Mouse (Mus musculus) MEL (cell line): ENCODE measurements around the gene Map7d3. TPM values are rescaled to one million over a fixed set of nuclear protein-coding genes. Genes with fewer than 3 reads are reported as not detected.

Source experiments
- DNase-seq: peaks from one replicate; pipeline ENCODE4 v3.0.0; 2011; ENCODE audit warnings: low read depth, low spot score
- H3K27ac ChIP-seq: 2 replicates; pipeline ENCODE4 v1.5.1; 2012; ENCODE audit warnings: low read depth, mild to moderate bottlenecking, control low read depth, low read length, moderate library complexity; ENCODE audit not compliant: control insufficient read depth
- H3K27me3 ChIP-seq, 2 experiments: fragments of 150-350 bp in 1 of 2; sonication (generic) in 1 of 2; 2 replicates each; pipeline ENCODE4 v1.6.1; 2012; ENCODE audit warnings: low read length in 2 of 2, mild to moderate bottlenecking in 2 of 2, improper control_type of control experiment in 1 of 2, moderate library complexity in 1 of 2; ENCODE audit not compliant: insufficient read depth in 2 of 2, control insufficient read depth in 1 of 2
- H3K36me3 ChIP-seq, 2 experiments: 2 replicates each; pipeline ENCODE4 v1.6.1; 2012 to 2014; ENCODE audit warnings: low read length in 2 of 2, improper control_type of control experiment in 1 of 2, inconsistent platforms in 1 of 2, mild to moderate bottlenecking in 1 of 2; ENCODE audit not compliant: insufficient read depth in 2 of 2, control insufficient read depth in 1 of 2
- H3K4me1 ChIP-seq, 2 experiments: fragments of 150-350 bp in 1 of 2; sonication (generic) in 1 of 2; 2 replicates each; pipeline ENCODE4 v1.6.1; 2012; ENCODE audit warnings: low read length in 2 of 2, improper control_type of control experiment in 1 of 2, mild to moderate bottlenecking in 1 of 2; ENCODE audit not compliant: insufficient read depth in 2 of 2, control insufficient read depth in 1 of 2
- H3K4me3 ChIP-seq, 2 experiments: fragments of 150-350 bp in 1 of 2; sonication (generic) in 1 of 2; 2 replicates each; pipeline ENCODE4 v1.5.1; 2012; ENCODE audit warnings: low read depth in 2 of 2, low read length in 2 of 2, mild to moderate bottlenecking in 2 of 2, moderate library complexity in 2 of 2, control low read depth in 1 of 2, improper control_type of control experiment in 1 of 2; ENCODE audit not compliant: control insufficient read depth in 1 of 2, insufficient read depth in 1 of 2
- H3K79me2 ChIP-seq: 2 replicates; pipeline ENCODE4 v1.6.1; 2012; ENCODE audit warnings: mild to moderate bottlenecking, low read length, moderate library complexity; ENCODE audit not compliant: control insufficient read depth, poor library complexity, insufficient read depth
- H3K9ac ChIP-seq: 2 replicates; pipeline ENCODE4 v1.6.1; 2012; ENCODE audit warnings: low read depth, mild to moderate bottlenecking, control low read depth, low read length, moderate library complexity; ENCODE audit not compliant: control insufficient read depth, poor library complexity, severe bottlenecking
- H3K9me3 ChIP-seq: fragments of 150-350 bp; sonication (generic); replicated peaks from 2 replicates; pipeline ENCODE4 v1.6.1; 2012; ENCODE audit warnings: mild to moderate bottlenecking, low read length, improper control_type of control experiment, moderate library complexity; ENCODE audit not compliant: insufficient read depth
- CHD1 ChIP-seq: IDR thresholded peaks from 2 replicates; pipeline ENCODE4 v1.6.1; 2012; ENCODE audit warnings: low read depth, mild to moderate bottlenecking, inconsistent platforms, low read length, improper control_type of control experiment
- CHD2 ChIP-seq: IDR thresholded peaks from 2 replicates; pipeline ENCODE4 v1.6.1; 2011; ENCODE audit warnings: low read length, improper control_type of control experiment
- CTCF ChIP-seq, 3 experiments: IDR thresholded peaks in 2 of 3; conservative IDR thresholded peaks in 1 of 3; 2 replicates each; pipeline ENCODE4 v1.5.1; 2011 to 2012; ENCODE audit warnings: low read length in 3 of 3, low read depth in 2 of 3, mild to moderate bottlenecking in 2 of 3, improper control_type of control experiment in 1 of 3, inconsistent platforms in 1 of 3, mixed read lengths in 1 of 3, moderate library complexity in 1 of 3; ENCODE audit not compliant: control insufficient read depth in 1 of 3, insufficient read depth in 1 of 3, poor library complexity in 1 of 3, severe bottlenecking in 1 of 3
- E2F4 ChIP-seq: IDR thresholded peaks from 2 replicates; pipeline ENCODE4 v1.6.1; 2011; ENCODE audit warnings: low read depth, low read length, improper control_type of control experiment, borderline replicate concordance
- GABPA ChIP-seq: IDR thresholded peaks from 2 replicates; pipeline ENCODE4 v1.6.1; 2012; ENCODE audit warnings: low read depth, mild to moderate bottlenecking, inconsistent platforms, low read length, improper control_type of control experiment, moderate library complexity
- GATA1 ChIP-seq: IDR thresholded peaks from 2 replicates; pipeline ENCODE4 v1.6.1; 2011; ENCODE audit warnings: low read depth, low read length, improper control_type of control experiment
- HCFC1 ChIP-seq: IDR thresholded peaks from 2 replicates; pipeline ENCODE4 v1.6.1; 2012; ENCODE audit warnings: low read depth, mild to moderate bottlenecking, inconsistent platforms, low read length, improper control_type of control experiment, moderate library complexity
- JUND ChIP-seq: IDR thresholded peaks from 2 replicates; pipeline ENCODE4 v1.6.1; 2011; ENCODE audit warnings: low read depth, mild to moderate bottlenecking, improper control_type of control experiment, low read length
- KAT2A ChIP-seq: conservative IDR thresholded peaks from 2 replicates; pipeline ENCODE4 v1.6.1; 2012; ENCODE audit warnings: low read depth, low read length, improper control_type of control experiment, inconsistent platforms
- MAFK ChIP-seq: IDR thresholded peaks from 2 replicates; pipeline ENCODE4 v1.6.1; 2011; ENCODE audit warnings: low read depth, mild to moderate bottlenecking, low read length, improper control_type of control experiment, borderline replicate concordance
- MAZ ChIP-seq: IDR thresholded peaks from 2 replicates; pipeline ENCODE4 v1.6.1; 2012; ENCODE audit warnings: low read depth, mild to moderate bottlenecking, inconsistent platforms, low read length, improper control_type of control experiment
- MXI1 ChIP-seq: IDR thresholded peaks from 2 replicates; pipeline ENCODE4 v1.6.1; 2011; ENCODE audit warnings: mild to moderate bottlenecking, low read depth, low read length, improper control_type of control experiment
- NELFE ChIP-seq: IDR thresholded peaks from 2 replicates; pipeline ENCODE4 v1.6.1; 2011; ENCODE audit warnings: low read depth, low read length, improper control_type of control experiment
- NRF1 ChIP-seq: IDR thresholded peaks from 2 replicates; pipeline ENCODE4 v1.6.1; 2014; ENCODE audit warnings: low read depth, mild to moderate bottlenecking, inconsistent platforms, low read length, improper control_type of control experiment, moderate library complexity; ENCODE audit not compliant: poor library complexity, insufficient read depth, severe bottlenecking
- POLR2AphosphoS5 ChIP-seq: IDR thresholded peaks from 2 replicates; pipeline ENCODE4 v1.6.1; 2012; ENCODE audit warnings: low read depth, borderline replicate concordance, mild to moderate bottlenecking, inconsistent platforms, low read length, moderate library complexity, mixed read lengths
- RAD21 ChIP-seq: IDR thresholded peaks from 2 replicates; pipeline ENCODE4 v1.6.1; 2011; ENCODE audit warnings: mild to moderate bottlenecking, low read depth, low read length, improper control_type of control experiment
- RCOR1 ChIP-seq: IDR thresholded peaks from 2 replicates; pipeline ENCODE4 v1.6.1; 2012; ENCODE audit warnings: low read depth, mild to moderate bottlenecking, inconsistent platforms, low read length, improper control_type of control experiment
- SMC3 ChIP-seq: IDR thresholded peaks from 2 replicates; pipeline ENCODE4 v1.6.1; 2011; ENCODE audit warnings: low read depth, low read length, improper control_type of control experiment
- TAL1 ChIP-seq: IDR thresholded peaks from 2 replicates; pipeline ENCODE4 v1.6.1; 2012; ENCODE audit warnings: mild to moderate bottlenecking, inconsistent platforms, low read length, moderate library complexity, mixed read lengths
- TCF12 ChIP-seq: IDR thresholded peaks from 2 replicates; pipeline ENCODE4 v1.6.1; 2014; ENCODE audit warnings: low read depth, mild to moderate bottlenecking, inconsistent platforms, low read length, improper control_type of control experiment, moderate library complexity
- ZKSCAN1 ChIP-seq: IDR thresholded peaks from 2 replicates; pipeline ENCODE4 v1.6.1; 2012; ENCODE audit warnings: low read depth, mild to moderate bottlenecking, inconsistent platforms, low read length, improper control_type of control experiment, moderate library complexity
- ZNF384 ChIP-seq: IDR thresholded peaks from 2 replicates; pipeline ENCODE4 v1.6.1; 2012; ENCODE audit warnings: low read depth, mild to moderate bottlenecking, inconsistent platforms, low read length, improper control_type of control experiment
- polyA plus RNA-seq, 2 experiments: library from polyadenylated mRNA; stranded (reverse) in 1 of 2; unstranded in 1 of 2; fragments of >175 nt in 1 of 2; fragments of >200 nt in 1 of 2; gene quantifications; 2 replicates each; pipeline versions ENCODE4 v1.2.1 to v1.2.4; 2012; ENCODE audit warnings: low replicate concordance in 2 of 2, low read depth in 1 of 2; ENCODE audit not compliant: insufficient read length in 2 of 2, insufficient read depth in 1 of 2, missing spikeins in 1 of 2
- total RNA-seq: library from RNA; depleted of rRNA; stranded (reverse); fragments of 300-350 nt; gene quantifications from 2 replicates; pipeline ENCODE4 v1.2.3, GENCODE M21; 2012

The Map7d3 gene
- total and polyA plus RNA-seq, 3 experiments, result not detected

DNA sequence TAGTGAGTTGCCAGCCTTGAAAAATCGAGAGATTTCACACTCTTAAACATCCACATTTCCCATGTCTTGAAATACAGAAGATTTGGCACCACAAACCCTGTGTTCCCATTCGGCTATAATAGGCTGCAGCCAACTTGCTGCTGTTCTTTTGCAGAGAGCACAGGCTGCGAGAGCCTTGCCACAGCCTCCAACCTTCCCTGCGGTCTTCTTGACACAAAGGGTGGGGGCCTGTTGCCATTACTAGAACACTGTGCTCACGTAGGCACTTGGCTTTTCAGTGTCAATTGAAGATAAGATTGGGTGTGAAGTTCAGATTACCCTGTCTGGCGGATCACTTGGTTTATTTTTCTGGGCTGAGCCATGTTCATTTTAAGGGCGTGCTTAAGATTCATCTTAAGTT is 65.8 kb downstream of the Map7d3 start:
- Histone ChIP-seq H3K4me3 (no peak overlapping the region), H3K27ac (no peak overlapping the region), H3K79me2 (no peaks in the 10 kb centered on the region), H3K9ac (no peak overlapping the region), H3K9me3 (no peaks in the 10 kb centered on the region), H3K36me3 (no peaks in the 10 kb centered on the region), H3K4me1 (no peaks in the 10 kb centered on the region), H3K27me3 (no peaks in the 10 kb centered on the region; a peak in 1 of 4 replicates)
- DNase-seq, result peak; percentile 18
- no peak for TF ChIP-seq CHD2
- no peak for TF ChIP-seq E2F4

- Histone ChIP-seq H3K9me3 (no peaks in the 10 kb centered on the region), H3K4me1 (no peaks in the 10 kb centered on the region), H3K27me3 (no peaks in the 10 kb centered on the region; a peak in 1 of 4 replicates), H3K79me2 (no peaks in the 10 kb centered on the region), H3K27ac (no peak overlapping the region), H3K4me3 (no peak overlapping the region), H3K9ac (no peak overlapping the region), H3K36me3 (no peaks in the 10 kb centered on the region)
- DNase-seq, result peak; percentile 53
- TF ChIP-seq CTCF (IDR thresholded peaks at IDR 0.05 in 2 of 3, conservative IDR thresholded peaks at IDR 0.05 in 1 of 3; ENCODE audit: control insufficient read depth in 1 of 3, insufficient read depth in 1 of 3, low read depth in 2 of 3, low read length in 3 of 3, poor library complexity in 1 of 3, severe bottlenecking in 1 of 3), result peak; percentile 22 to 56 (median 45); a peak in 5 of 6 replicates
- TF ChIP-seq SMC3, result peak; percentile 42
- TF ChIP-seq RAD21, result peak; percentile 45
- no peak for TF ChIP-seq RCOR1
Observed at GRCm38 (mm10) chrX:56755646-56756045, 66.5 kb downstream of the Map7d3 start.

GRCm38 (mm10) chrX:56753317-56754289 is 68.5 kb downstream of the Map7d3 start:
- Histone ChIP-seq H3K27ac (no peak overlapping the region), H3K27me3 (no peaks in the 10 kb centered on the region; a peak in 1 of 4 replicates), H3K9me3 (no peaks in the 10 kb centered on the region), H3K9ac (no peak overlapping the region), H3K4me3 (no peak overlapping the region), H3K4me1 (no peaks in the 10 kb centered on the region), H3K79me2 (no peaks in the 10 kb centered on the region), H3K36me3 (no peaks in the 10 kb centered on the region)
- DNase-seq, result no peak
- TF ChIP-seq SMC3 (no peak), TAL1 (no peak), MAFK (no peak), JUND (no peak), ZNF384 (no peak), MAZ (no peak), ZKSCAN1 (no peak), MXI1 (no peak), RCOR1 (no peak), GABPA (no peak), RAD21 (no peak), NRF1 (no peak), KAT2A (no peak), POLR2AphosphoS5 (no peak), NELFE (no peak), TCF12 (no peak), HCFC1 (no peak), GATA1 (no peak), CHD1 (no peak), CTCF (IDR thresholded peaks at IDR 0.05 in 2 of 3, conservative IDR thresholded peaks at IDR 0.05 in 1 of 3; ENCODE audit: control insufficient read depth in 1 of 3, insufficient read depth in 1 of 3, low read depth in 2 of 3, low read length in 3 of 3, poor library complexity in 1 of 3, severe bottlenecking in 1 of 3) (no peak)
